22 mouse cellular contexts compared by ENCODE assay signal in the genomic region with DNA sequence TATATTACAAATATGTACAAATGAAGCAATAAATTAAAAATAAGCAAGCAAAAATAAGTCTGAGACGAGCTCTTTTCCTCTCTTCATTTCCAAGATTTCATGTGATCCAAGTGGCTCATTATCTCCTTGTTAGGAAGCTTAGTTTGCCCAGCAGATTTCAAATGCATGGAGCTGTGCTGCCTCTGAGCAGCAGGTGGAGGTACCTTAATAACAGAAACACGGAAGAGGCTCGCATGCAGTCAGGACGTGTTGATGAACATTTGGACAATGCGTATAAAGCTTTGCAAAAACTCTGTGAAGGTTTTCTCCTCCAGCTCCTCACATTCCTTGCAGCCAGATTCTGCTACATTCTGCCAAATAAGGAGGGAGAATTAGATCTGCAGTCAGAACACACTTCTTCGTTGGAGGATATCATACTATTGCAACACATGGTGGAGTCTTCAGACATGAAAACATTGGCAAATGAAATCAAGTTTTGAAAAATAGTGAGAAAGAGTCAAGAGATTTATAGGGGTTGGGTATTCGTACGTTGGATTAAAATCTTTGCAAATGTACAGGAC.
DNase-seq lines count a peak whose midpoint lies in the region; ATAC-seq and TF ChIP-seq lines count a peak whose summit lies in the region.
"Had no signal": no experiment of that assay in that cellular context is flagged by ENCODE, and none has a peak within 500 bp of the region (broad histone marks: within the 10 kb centered on the region; RNA-seq: fewer than 3 reads in every experiment).

No protein-coding gene starts in this region.

- H3K36me3 ChIP-seq in forebrain, embryonic 16.5 days (ENCODE audit: control insufficient read depth, insufficient read depth): no peaks in the 10 kb centered on the region
- H3K36me3 ChIP-seq in forebrain, embryonic 11.5 days (ENCODE audit: control insufficient read depth, insufficient read depth, low read length): no peaks in the 10 kb centered on the region
- no peaks in the 10 kb centered on the region for H3K36me3 ChIP-seq in hindbrain, postnatal 0 days (ENCODE audit: insufficient read depth, low read length)
- H3K36me3 ChIP-seq in hindbrain, embryonic 16.5 days (ENCODE audit: control insufficient read depth, insufficient read depth, low read length): no peaks in the 10 kb centered on the region
- H3K36me3 ChIP-seq in stomach, postnatal 0 days (ENCODE audit: control insufficient read depth, insufficient read depth, low read length): no peaks in the 10 kb centered on the region
- H3K36me3 ChIP-seq: embryonic facial prominence, embryonic 13.5 days; embryonic facial prominence, embryonic 15.5 days; forebrain, embryonic 10.5 days had no signal

- H3K27me3 ChIP-seq in forebrain, embryonic 16.5 days (replicated peaks; ENCODE audit: control insufficient read depth, insufficient read depth, low read length): no peaks in the 10 kb centered on the region
- no peaks in the 10 kb centered on the region for H3K27me3 ChIP-seq in forebrain, embryonic 11.5 days (ENCODE audit: control insufficient read depth, insufficient read depth, low read length)
- H3K27me3 ChIP-seq in hindbrain, postnatal 0 days (ENCODE audit: insufficient read depth, low read length): no peaks in the 10 kb centered on the region
- no peaks in the 10 kb centered on the region for H3K27me3 ChIP-seq in hindbrain, embryonic 16.5 days (replicated peaks; ENCODE audit: control insufficient read depth, insufficient read depth, low read length)
- H3K27me3 ChIP-seq in stomach, postnatal 0 days (ENCODE audit: control insufficient read depth, insufficient read depth, low read length): no peaks in the 10 kb centered on the region
- H3K27me3 ChIP-seq: embryonic facial prominence, embryonic 13.5 days; embryonic facial prominence, embryonic 15.5 days had no signal

- H3K9me3 ChIP-seq in forebrain, embryonic 16.5 days (ENCODE audit: control insufficient read depth, low read length): no peaks in the 10 kb centered on the region
- no peaks in the 10 kb centered on the region for H3K9me3 ChIP-seq in forebrain, embryonic 11.5 days (ENCODE audit: control insufficient read depth, low read length)
- H3K9me3 ChIP-seq in hindbrain, postnatal 0 days (ENCODE audit: low read length): no peaks in the 10 kb centered on the region
- H3K9me3 ChIP-seq in hindbrain, embryonic 16.5 days (ENCODE audit: control insufficient read depth, low read length): no peaks in the 10 kb centered on the region
- H3K9me3 ChIP-seq in stomach, postnatal 0 days (ENCODE audit: control insufficient read depth, low read length): no peaks in the 10 kb centered on the region
- H3K9me3 ChIP-seq: embryonic facial prominence, embryonic 13.5 days; embryonic facial prominence, embryonic 15.5 days; forebrain, embryonic 10.5 days had no signal

- H3K9ac ChIP-seq in forebrain, embryonic 16.5 days (replicated peaks; ENCODE audit: low read depth, low read length): no peak overlapping the region
- H3K9ac ChIP-seq in forebrain, embryonic 11.5 days (ENCODE audit: low read length): no peak overlapping the region
- H3K9ac ChIP-seq in hindbrain, postnatal 0 days (replicated peaks; ENCODE audit: low read length): no peak overlapping the region
- no peak overlapping the region for H3K9ac ChIP-seq in hindbrain, embryonic 16.5 days (ENCODE audit: low read depth, low read length)
- no peak overlapping the region for H3K9ac ChIP-seq in stomach, postnatal 0 days (ENCODE audit: low read length)
- H3K9ac ChIP-seq: embryonic facial prominence, embryonic 13.5 days; embryonic facial prominence, embryonic 15.5 days had no signal

- TF ChIP-seq CTCF in hindbrain, postnatal 0 days (IDR thresholded peaks at IDR 0.05; ENCODE audit: low read depth): no peak
- 0 out of 2 replicates have a peak, but pooled peaks have one; percentile 10 for TF ChIP-seq CTCF in stomach, postnatal 0 days (IDR thresholded peaks at IDR 0.05; ENCODE audit: low read depth)

- ATAC-seq in forebrain, embryonic 16.5 days: peak; percentile 75
- ATAC-seq in forebrain, embryonic 11.5 days (replicated peaks; ENCODE audit: low FRiP score): no peak
- ATAC-seq in hindbrain, postnatal 0 days: no peak
- no peak for ATAC-seq in hindbrain, embryonic 16.5 days
- no peak for ATAC-seq in stomach, postnatal 0 days (ENCODE audit: low FRiP score, low TSS enrichment)

- 73% methylated on average over 8 of the region's 8 CpGs for WGBS in forebrain, embryonic 16.5 days
- WGBS in forebrain, embryonic 11.5 days: 90% methylated on average over 8 of the region's 8 CpGs
- 83% methylated on average over 8 of the region's 8 CpGs for WGBS in hindbrain, postnatal 0 days
- 88% methylated on average over 8 of the region's 8 CpGs for WGBS in hindbrain, embryonic 16.5 days
- WGBS in stomach, postnatal 0 days: 74% methylated on average over 8 of the region's 8 CpGs

- no peak overlapping the region for H3K27ac ChIP-seq in forebrain, embryonic 16.5 days (ENCODE audit: low read length)
- no peak overlapping the region for H3K27ac ChIP-seq in forebrain, embryonic 11.5 days (ENCODE audit: low read depth, low read length)
- H3K27ac ChIP-seq in hindbrain, postnatal 0 days: no peak overlapping the region
- H3K27ac ChIP-seq in hindbrain, embryonic 16.5 days (ENCODE audit: low read depth, low read length): no peak overlapping the region
- no peak overlapping the region for H3K27ac ChIP-seq in stomach, postnatal 0 days (replicated peaks)
- H3K27ac ChIP-seq: embryonic facial prominence, embryonic 13.5 days; embryonic facial prominence, embryonic 15.5 days; forebrain, embryonic 10.5 days had no signal

- H3K4me2 ChIP-seq in forebrain, embryonic 16.5 days (ENCODE audit: low read length): no peak overlapping the region
- H3K4me2 ChIP-seq in forebrain, embryonic 11.5 days (ENCODE audit: low read depth, low read length, severe bottlenecking): no peak overlapping the region
- H3K4me2 ChIP-seq in hindbrain, postnatal 0 days (ENCODE audit: low read depth, low read length): no peak overlapping the region
- no peak overlapping the region for H3K4me2 ChIP-seq in hindbrain, embryonic 16.5 days (ENCODE audit: low read length)
- no peak overlapping the region for H3K4me2 ChIP-seq in stomach, postnatal 0 days (replicated peaks; ENCODE audit: low read depth)
- H3K4me2 ChIP-seq: embryonic facial prominence, embryonic 13.5 days; embryonic facial prominence, embryonic 15.5 days had no signal

- H3K4me3 ChIP-seq in forebrain, embryonic 16.5 days (replicated peaks; ENCODE audit: low read length): no peak overlapping the region
- no peak overlapping the region for H3K4me3 ChIP-seq in forebrain, embryonic 11.5 days (ENCODE audit: low read depth, low read length)
- H3K4me3 ChIP-seq in hindbrain, postnatal 0 days (ENCODE audit: low read length): no peak overlapping the region
- H3K4me3 ChIP-seq in hindbrain, embryonic 16.5 days (ENCODE audit: low read length): no peak overlapping the region
- H3K4me3 ChIP-seq in stomach, postnatal 0 days (ENCODE audit: low read depth, low read length): no peak overlapping the region
- H3K4me3 ChIP-seq: embryonic facial prominence, embryonic 13.5 days; embryonic facial prominence, embryonic 15.5 days; erythroblast, embryonic 14.5 days; forebrain, embryonic 10.5 days had no signal

- no peak for DNase-seq in forebrain, embryonic 11.5 days (ENCODE audit: low spot score)
- DNase-seq in hindbrain, postnatal 0 days (ENCODE audit: low spot score): peak; percentile 7
- DNase-seq in brain, embryonic 18.5 days (ENCODE audit: low read depth, low spot score): peak; percentile 39
- DNase-seq in stomach, postnatal 0 days (ENCODE audit: low spot score): no peak
- no peak for DNase-seq in right cerebral cortex, postnatal 25 days
- DNase-seq in lung, postnatal 10 days: no peak
- DNase-seq: adrenal gland, adult 2 months; adrenal gland, postnatal 10 days; adrenal gland, postnatal 25 days; cerebellum, adult 11 months; cerebellum, adult 18-20 months; cerebellum, adult 8-10 months; cerebellum, adult 9-11 months; cerebellum, postnatal 14 days; cerebellum, postnatal 36 days; embryo, embryonic 11 days had no signal

- peaks cover 2% of the 10 kb centered on the region; the same call in 1 of the 2 replicates for H3K4me1 ChIP-seq in forebrain, embryonic 16.5 days (replicated peaks; ENCODE audit: control insufficient read depth, insufficient read depth, low read length)
- H3K4me1 ChIP-seq in forebrain, embryonic 11.5 days (replicated peaks; ENCODE audit: control insufficient read depth, insufficient read depth, low read length): no peaks in the 10 kb centered on the region
- H3K4me1 ChIP-seq in hindbrain, postnatal 0 days (ENCODE audit: insufficient read depth, low read length): no peaks in the 10 kb centered on the region
- H3K4me1 ChIP-seq in hindbrain, embryonic 16.5 days (ENCODE audit: control insufficient read depth, insufficient read depth, low read depth, low read length): no peaks in the 10 kb centered on the region
- H3K4me1 ChIP-seq in stomach, postnatal 0 days (replicated peaks; ENCODE audit: control insufficient read depth, insufficient read depth): no peaks in the 10 kb centered on the region
- H3K4me1 ChIP-seq: embryonic facial prominence, embryonic 13.5 days; embryonic facial prominence, embryonic 15.5 days; forebrain, embryonic 10.5 days had no signal

- TF ChIP-seq EP300 in stomach, postnatal 0 days (optimal IDR thresholded peaks at IDR 0.05): no peak

Comparison
In these comparisons a context has a peak if more than half of its experiments do, and no peak if none do; other contexts are left out.
1. DNase-seq: peak in hindbrain, postnatal 0 days (single experiment) and brain, embryonic 18.5 days (single experiment); none in forebrain, embryonic 11.5 days (single experiment), stomach, postnatal 0 days (single experiment), right cerebral cortex, postnatal 25 days (single experiment) and lung, postnatal 10 days (single experiment).